Mouse (Mus musculus) adrenal gland, adult 10 weeks (tissue): ENCODE data around the gene Defb11. TPM values are rescaled to one million over a fixed set of nuclear protein-coding genes. Genes with fewer than 3 reads are reported as not detected.

Experiments used
- polyA plus RNA-seq: library from polyadenylated mRNA; stranded (reverse); fragments of 350-450 nt; fragmentation: Illumina TruSeq; extraction: RNeasy Lipid Tissue Mini Kit (QIAGEN cat#74804); gene quantifications from one replicate; pipeline ENCODE4 v1.2.3, GENCODE M21; 2014; ENCODE audit warnings: low read depth, low replicate concordance

Defb11 gene
- not detected for polyA plus RNA-seq

DNA sequence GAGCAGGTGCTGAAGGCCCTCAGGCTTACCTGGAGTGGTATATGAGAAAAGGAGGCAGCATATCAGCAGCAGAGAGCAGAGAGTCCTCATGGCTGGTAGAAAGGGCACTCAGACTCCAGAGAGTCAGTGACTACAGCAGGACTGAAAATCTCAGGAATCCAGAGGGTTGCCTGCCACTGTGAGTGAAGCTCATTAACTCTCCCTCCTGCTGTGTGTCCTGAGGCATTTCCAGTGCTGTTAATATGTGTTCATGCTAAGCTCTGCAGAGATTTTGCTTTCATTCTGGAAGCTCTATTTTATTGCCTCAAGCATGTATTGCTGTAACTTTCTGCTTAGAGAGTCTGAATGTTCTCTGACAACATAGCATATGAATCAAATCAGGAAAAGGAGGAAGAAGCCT lies at the start of gene Defb11:
TSS of gene Defb11 (minus strand) at position 123 of the 400 bp plus-strand sequence.

DNA sequence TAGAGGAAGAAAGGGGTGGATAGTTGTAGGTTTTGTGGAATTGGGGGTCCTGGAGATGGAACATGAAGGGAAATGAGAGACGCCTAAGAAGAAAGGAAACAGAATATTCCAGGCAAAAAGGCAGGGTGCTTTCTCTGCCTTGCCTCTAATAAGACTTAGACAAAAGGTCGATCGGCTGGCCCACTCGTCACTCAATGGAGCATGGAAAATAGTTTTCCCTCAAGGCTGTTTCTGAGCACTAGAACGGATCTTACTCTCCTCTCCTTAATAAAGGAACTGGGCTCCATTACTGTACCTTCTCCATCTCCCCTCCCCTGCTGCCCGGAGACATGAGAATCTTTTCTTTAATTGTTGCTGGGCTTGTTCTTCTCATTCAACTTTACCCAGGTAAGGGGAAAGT lies 40.2 kb upstream of the Defb11 start, which contains the start of gene Defb13:
TSS of gene Defb13 (plus strand) at position 301 of the 400 bp plus-strand sequence.

DNA sequence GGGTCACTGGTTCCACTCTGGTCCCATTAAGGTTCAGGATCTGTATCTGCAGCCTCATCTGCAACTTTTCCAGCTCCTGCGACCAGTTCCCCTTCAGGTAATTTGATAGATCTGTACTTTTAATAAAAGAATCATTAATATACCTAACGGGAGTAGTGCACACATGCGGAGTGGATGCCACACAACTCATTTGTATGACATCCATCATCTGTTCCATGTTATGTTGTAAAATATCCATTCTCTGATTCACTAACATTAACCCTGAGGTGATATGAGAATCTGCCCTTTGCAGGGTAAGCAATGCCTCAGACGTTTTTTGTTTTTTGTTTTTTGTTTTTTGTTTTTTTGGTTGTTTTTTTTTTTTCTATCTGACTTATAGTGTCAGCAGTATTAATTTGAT lies 31.8 kb upstream of the Defb11 start, which contains the start of gene Defb35:
TSS of gene Defb35 (plus strand) at position 301 of the 400 bp plus-strand sequence.

DNA sequence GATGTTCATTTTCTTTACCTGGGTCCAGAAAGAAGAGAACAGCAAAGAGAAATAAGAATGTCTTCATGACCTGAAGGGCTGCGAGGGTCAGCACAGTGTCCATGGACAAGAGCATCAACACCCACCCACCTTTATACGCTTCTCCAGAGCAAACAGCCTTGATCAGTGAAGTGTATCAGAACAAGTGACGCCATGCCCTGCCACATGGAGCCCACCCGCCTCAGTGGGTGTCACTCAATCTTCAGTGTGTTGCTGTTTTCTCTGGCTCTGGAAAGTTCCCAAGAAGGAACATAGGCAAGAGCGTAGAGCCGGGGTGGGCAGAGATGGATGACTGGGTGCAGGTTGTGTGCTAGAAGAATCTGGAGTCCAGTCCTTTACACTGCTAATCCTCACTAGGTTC lies 26.4 kb upstream of the Defb11 start, which contains the start of gene Defb15:
TSS of gene Defb15 (minus strand) at position 101 of the 400 bp plus-strand sequence.

DNA sequence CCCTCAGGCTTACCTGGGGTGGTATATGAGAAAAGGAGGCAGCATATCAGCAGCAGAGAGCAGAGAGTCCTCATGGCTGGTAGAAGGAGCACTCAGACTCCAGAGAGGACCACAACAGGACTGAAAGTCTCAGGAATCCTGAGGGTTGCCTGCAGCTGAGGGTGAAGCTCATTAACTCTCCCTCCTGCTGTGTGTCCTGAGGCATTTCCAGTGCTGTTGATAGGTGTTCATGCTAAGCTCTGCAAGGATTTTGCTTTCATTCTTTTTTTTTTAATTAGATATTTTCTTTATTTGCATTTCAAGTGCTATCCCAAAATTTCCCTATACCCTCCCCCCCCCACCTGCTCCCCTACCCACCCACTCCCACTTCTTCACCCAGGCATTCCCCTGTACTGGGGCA lies 20.9 kb downstream of the Defb11 start, which contains the start of gene Defb9:
TSS of gene Defb9 (minus strand) at position 101 of the 400 bp plus-strand sequence.

DNA sequence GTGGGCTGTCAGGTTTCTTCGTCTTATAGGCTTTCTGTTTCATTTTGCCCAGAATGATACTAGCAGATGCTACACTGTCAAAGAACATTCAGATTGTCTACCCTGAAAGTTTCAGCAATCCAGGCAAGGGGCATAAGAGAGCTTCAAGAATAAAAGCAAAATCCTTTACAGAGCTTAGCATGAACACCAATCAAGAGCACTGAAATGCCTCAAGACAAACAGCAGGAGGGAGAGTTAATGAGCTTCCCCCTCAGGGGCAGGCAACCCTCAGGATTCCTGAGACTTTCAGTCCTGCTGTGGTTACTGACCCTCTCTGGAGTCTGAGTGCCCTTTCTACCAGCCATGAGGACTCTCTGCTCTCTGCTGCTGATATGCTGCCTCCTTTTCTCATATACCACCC lies 47.6 kb downstream of the Defb11 start, which contains the start of gene Defb10:
TSS of gene Defb10 (plus strand) at position 316 of the 400 bp plus-strand sequence.

Other genes starting within 250 kb of the Defb11 start
- not detected for gene Defa34, start 240.6 kb downstream of the Defb11 start, polyA plus RNA-seq
- not detected for gene AY761184, start 202.8 kb downstream of the Defb11 start, polyA plus RNA-seq
- not detected for gene Defa24, start 171.9 kb downstream of the Defb11 start, polyA plus RNA-seq
- not detected for gene Defb50, start 82.9 kb downstream of the Defb11 start, polyA plus RNA-seq
- not detected for gene Defb2, start 66.5 kb downstream of the Defb11 start, polyA plus RNA-seq
- gene Defb10, start 47.5 kb downstream of the Defb11 start, polyA plus RNA-seq = not detected
- gene Defb9, start 21.0 kb downstream of the Defb11 start, polyA plus RNA-seq = not detected
- not detected for gene Defb15, start 26.3 kb upstream of the Defb11 start, polyA plus RNA-seq
- gene Defb35, start 31.9 kb upstream of the Defb11 start, polyA plus RNA-seq = not detected
- not detected for gene Defb13, start 40.4 kb upstream of the Defb11 start, polyA plus RNA-seq
- not detected for gene Fam90a1a, start 52.3 kb upstream of the Defb11 start, polyA plus RNA-seq
- gene Ccdc70, start 63.4 kb upstream of the Defb11 start, polyA plus RNA-seq = not detected
- not detected for gene Atp7b, start 153.9 kb upstream of the Defb11 start, polyA plus RNA-seq
- 58.0 TPM for gene Alg11, start 154.3 kb upstream of the Defb11 start, polyA plus RNA-seq
- 27.3 TPM for gene Nek5, start 218.6 kb upstream of the Defb11 start, polyA plus RNA-seq